In genomic region chr14:34352523-34352922, GRCm38 (mm10) we compare ENCODE assay signal across 20 mouse cellular contexts. TPM values are rescaled to one million over a fixed set of nuclear protein-coding genes. Genes with fewer than 3 reads are reported as not detected.
"Had no signal": no experiment of that assay in that cellular context is flagged by ENCODE, and none has a peak within 500 bp of the region (broad histone marks: within the 10 kb centered on the region; RNA-seq: fewer than 3 reads in every experiment).

No protein-coding gene starts in this region.

- H3K9ac ChIP-seq: intestine, embryonic 15.5 days; liver, embryonic 13.5 days; lung, embryonic 14.5 days; midbrain, embryonic 12.5 days; midbrain, embryonic 15.5 days; neural tube, embryonic 13.5 days had no signal

- H3K27ac ChIP-seq: intestine, embryonic 15.5 days; left cerebral cortex, adult 2 months; liver, embryonic 13.5 days; macrophage; midbrain, embryonic 12.5 days; midbrain, embryonic 15.5 days; neural tube, embryonic 13.5 days had no signal

- H3K27me3 ChIP-seq: intestine, embryonic 15.5 days; liver, embryonic 13.5 days; midbrain, embryonic 12.5 days; midbrain, embryonic 15.5 days; neural tube, embryonic 13.5 days had no signal

- H3K9me3 ChIP-seq: intestine, embryonic 15.5 days; liver, embryonic 13.5 days; midbrain, embryonic 12.5 days; midbrain, embryonic 15.5 days; neural tube, embryonic 13.5 days had no signal

- DNase-seq: kidney, adult 11 months; kidney, postnatal 14 days; layer of hippocampus, adult 9-11 months; layer of hippocampus, postnatal 36 days; liver, embryonic 13.5 days; lung, embryonic 14.5 days; thymus, adult 2 months; thymus, postnatal 14 days; thymus, postnatal 4 days had no signal

- H3K4me3 ChIP-seq: intestine, embryonic 15.5 days; left cerebral cortex, adult 2 months; liver, embryonic 13.5 days; midbrain, embryonic 12.5 days; midbrain, embryonic 15.5 days; neural tube, embryonic 13.5 days had no signal

- ATAC-seq: intestine, embryonic 15.5 days; midbrain, embryonic 15.5 days had no signal

- H3K4me1 ChIP-seq: intestine, embryonic 15.5 days; midbrain, embryonic 12.5 days; midbrain, embryonic 15.5 days; neural tube, embryonic 13.5 days had no signal

- H3K4me2 ChIP-seq: intestine, embryonic 15.5 days; liver, embryonic 13.5 days; lung, embryonic 14.5 days; midbrain, embryonic 12.5 days; midbrain, embryonic 15.5 days; neural tube, embryonic 13.5 days had no signal

- H3K36me3 ChIP-seq: intestine, embryonic 15.5 days; liver, embryonic 13.5 days; midbrain, embryonic 12.5 days; midbrain, embryonic 15.5 days; neural tube, embryonic 13.5 days had no signal

RNA-seq across cellular contexts. Expression of gene Fam25c, which starts 2.7 kb away (rescaled TPM):
- polyA plus RNA-seq: intestine, embryonic 15.5 days; kidney, embryonic 14.5 days; limb, embryonic 11.5 days; liver, embryonic 13.5 days; lung, embryonic 14.5 days; macrophage; midbrain, embryonic 12.5 days; midbrain, embryonic 15.5 days; neural tube, embryonic 13.5 days; small intestine, adult 2 months; spleen, adult 2 months; testis, adult 2 months had no signal

RNA-seq across cellular contexts. Expression of gene Sncg, which starts 22.1 kb away (rescaled TPM):
- polyA plus RNA-seq: macrophage had no signal

RNA-seq across cellular contexts. Expression of gene Mmrn2, which starts 22.7 kb away (rescaled TPM):
- polyA plus RNA-seq: macrophage had no signal
